Mouse (Mus musculus) layer of hippocampus, adult 2 months (tissue): ENCODE measurements at regions not wholly inside any gene's neighbourhood (a gene's known extent, or its start where the extent isn't known, plus 50 kb on each side); places are given as distances from the start of the nearest gene placed in this dataset.

Experiments
- DNase-seq, 2 experiments: peaks; one replicate each; pipeline ENCODE4 v3.0.0; 2022; ENCODE audit warnings: low spot score in 2 of 2
- H3K27ac ChIP-seq: fragments of 200-600 bp; 2 replicates; pipeline ENCODE4 v1.8.1; 2022
- H3K4me3 ChIP-seq: fragments of 200-600 bp; 2 replicates; pipeline ENCODE4 v1.8.1; 2022; ENCODE audit warnings: mild to moderate bottlenecking
- CTCF ChIP-seq: fragments of 200-600 bp; conservative IDR thresholded peaks from 2 replicates; pipeline ENCODE4 v1.8.1; 2022; ENCODE audit warnings: antibody characterized with exemption, mild to moderate bottlenecking, moderate library complexity

GRCm38 (mm10) chr3:51169150-51169925, 54.9 kb upstream of the Noct start:
- Histone ChIP-seq H3K27ac (no peak overlapping the region), H3K4me3 (no peak overlapping the region)
- DNase-seq: no peak
- TF ChIP-seq CTCF: no peak

- peak; percentile 99 for TF ChIP-seq CTCF
- DNase-seq: peak; percentile 88 to 94
- no peak overlapping the region for H3K27ac ChIP-seq
- H3K4me3 ChIP-seq: no peak overlapping the region
Observed at GRCm38 (mm10) chr3:51170225-51170852, 53.9 kb upstream of the Noct start.
